Mouse (Mus musculus) ES-E14 (cell line): Measurements from ENCODE around the gene Adcy5. TPM values are rescaled to one million over a fixed set of nuclear protein-coding genes. Genes with fewer than 3 reads are reported as not detected.

Experiments
- DNase-seq: peaks from one replicate; pipeline ENCODE4 v3.0.0-alpha.2; 2013; ENCODE audit warnings: low read depth, low spot score
- H3K27ac ChIP-seq: 2 replicates; pipeline ENCODE4 v1.5.1; 2012; ENCODE audit warnings: low read depth, mild to moderate bottlenecking, low read length, moderate library complexity, mixed read lengths; ENCODE audit not compliant: poor library complexity, insufficient read depth, severe bottlenecking
- H3K36me3 ChIP-seq: 2 replicates; pipeline ENCODE4 v1.6.1; 2012; ENCODE audit warnings: mild to moderate bottlenecking, low read length, moderate library complexity, mixed read lengths; ENCODE audit not compliant: control insufficient read depth, poor library complexity, insufficient read depth, severe bottlenecking
- H3K4me1 ChIP-seq, 2 experiments: fragments of 150-350 bp in 1 of 2; sonication (generic) in 1 of 2; 2 replicates each; pipeline ENCODE4 v1.6.1; 2012; ENCODE audit warnings: low read length in 2 of 2, mild to moderate bottlenecking in 1 of 2, mixed read lengths in 1 of 2; ENCODE audit not compliant: control insufficient read depth in 2 of 2, insufficient read depth in 2 of 2, poor library complexity in 1 of 2
- H3K4me3 ChIP-seq, 2 experiments: fragments of 150-350 bp in 1 of 2; sonication (generic) in 1 of 2; 2 replicates each; pipeline ENCODE4 v1.5.1; 2012; ENCODE audit warnings: low read length in 2 of 2, low read depth in 1 of 2, mild to moderate bottlenecking in 1 of 2, mixed read lengths in 1 of 2; ENCODE audit not compliant: insufficient read depth in 1 of 2, poor library complexity in 1 of 2, severe bottlenecking in 1 of 2
- H3K9ac ChIP-seq: 2 replicates; pipeline ENCODE4 v1.6.1; 2012; ENCODE audit warnings: low read depth, mild to moderate bottlenecking, low read length, mixed read lengths; ENCODE audit not compliant: poor library complexity, insufficient read depth, severe bottlenecking
- H3K9me3 ChIP-seq: fragments of 150-350 bp; sonication (generic); 2 replicates; pipeline ENCODE4 v1.6.1; 2012; ENCODE audit warnings: low read depth, mild to moderate bottlenecking, low read length; ENCODE audit not compliant: control insufficient read depth, insufficient read depth
- CHD2 ChIP-seq: IDR thresholded peaks from 2 replicates; pipeline ENCODE4 v1.6.1; 2014; ENCODE audit warnings: mild to moderate bottlenecking, low read depth, low read length, inconsistent platforms
- HCFC1 ChIP-seq: IDR thresholded peaks from 2 replicates; pipeline ENCODE4 v1.6.1; 2012; ENCODE audit warnings: low read length, inconsistent platforms, borderline replicate concordance; ENCODE audit not compliant: insufficient read depth
- MAFK ChIP-seq: IDR thresholded peaks from 2 replicates; pipeline ENCODE4 v1.6.1; 2014; ENCODE audit warnings: mild to moderate bottlenecking, low read depth, low read length, inconsistent platforms; ENCODE audit not compliant: insufficient read depth
- ZC3H11A ChIP-seq: IDR thresholded peaks from 2 replicates; pipeline ENCODE4 v1.6.1; 2012; ENCODE audit warnings: low read depth, mild to moderate bottlenecking, inconsistent platforms, low read length, borderline replicate concordance
- ZNF384 ChIP-seq: IDR thresholded peaks from 2 replicates; pipeline ENCODE4 v1.6.1; 2012; ENCODE audit warnings: low read depth, low read length, inconsistent platforms
- in situ Hi-C, 2 experiments: fragments of 600-800 bp; cut with MboI; formaldehyde crosslinking; loops; one replicate each; pipeline ENCODE4 v1.15.1; 2025; ENCODE audit warnings: low sequenced_read_pairs in 2 of 2, inconsistent platforms in 1 of 2; ENCODE audit not compliant: unreplicated experiment in 2 of 2
- total RNA-seq: library from RNA; depleted of rRNA; stranded (reverse); fragments of 300-350 nt; gene quantifications from 2 replicates; pipeline ENCODE4 v1.2.3, GENCODE M21; 2012

Gene Adcy5
- total RNA-seq, 1 experiment = 0.85 TPM

- H3K4me1 ChIP-seq = peaks cover 0 to 4% of the 10 kb centered on the region in 2 experiments; a peak in 1 of 4 replicates
- DNase-seq = no peak
- H3K36me3 ChIP-seq = no peaks in the 10 kb centered on the region
- H3K9ac ChIP-seq = no peak overlapping the region
- H3K27ac ChIP-seq = no peak overlapping the region
- TF ChIP-seq CHD2 = no peak
- TF ChIP-seq ZNF384 = no peak
- no peak for TF ChIP-seq ZC3H11A
- no peak for TF ChIP-seq HCFC1
- no peak for TF ChIP-seq MAFK
- no peaks in the 10 kb centered on the region for H3K9me3 ChIP-seq
- H3K4me3 ChIP-seq = no peak overlapping the region
- in situ Hi-C loops = no loop called here
These were observed 36.1 kb downstream of the Adcy5 start for GRCm38 (mm10) chr16:35190777-35191176.

- Histone ChIP-seq H3K36me3 (no peaks in the 10 kb centered on the region), H3K4me1 (peaks cover 0 to 4% of the 10 kb centered on the region in 2 experiments; a peak in 1 of 4 replicates), H3K9me3 (no peaks in the 10 kb centered on the region), H3K9ac (no peak overlapping the region), H3K4me3 (no peak overlapping the region), H3K27ac (no peak overlapping the region)
- in situ Hi-C loops = no loop called here
- no peak for DNase-seq
- no peak for TF ChIP-seq ZNF384
- no peak for TF ChIP-seq HCFC1
- TF ChIP-seq ZC3H11A = no peak
- no peak for TF ChIP-seq CHD2
- no peak for TF ChIP-seq MAFK
These were observed 36.6 kb downstream of the Adcy5 start for GRCm38 (mm10) chr16:35191271-35191670.

- Histone ChIP-seq H3K27ac (no peak overlapping the region), H3K4me1 (peaks cover 0 to 4% of the 10 kb centered on the region in 2 experiments; a peak in 1 of 4 replicates), H3K36me3 (no peaks in the 10 kb centered on the region), H3K4me3 (no peak overlapping the region), H3K9ac (no peak overlapping the region), H3K9me3 (no peaks in the 10 kb centered on the region)
- in situ Hi-C loops = no loop called here
- DNase-seq = no peak
- TF ChIP-seq ZNF384 = no peak
- TF ChIP-seq HCFC1 = no peak
- TF ChIP-seq ZC3H11A = no peak
- TF ChIP-seq MAFK = no peak
- no peak for TF ChIP-seq CHD2
These were observed 37.8 kb downstream of the Adcy5 start for GRCm38 (mm10) chr16:35192471-35192870.

GRCm38 (mm10) chr16:35193357-35193756 is 38.7 kb downstream of the Adcy5 start:
- H3K36me3 ChIP-seq = no peaks in the 10 kb centered on the region
- no peak for TF ChIP-seq HCFC1
- TF ChIP-seq MAFK = no peak
- TF ChIP-seq CHD2 = no peak
- TF ChIP-seq ZNF384 = no peak
- TF ChIP-seq ZC3H11A = no peak
- DNase-seq = peak; percentile 3
- in situ Hi-C loops = no loop called here
- H3K9ac ChIP-seq = no peak overlapping the region
- H3K27ac ChIP-seq = no peak overlapping the region
- no peaks in the 10 kb centered on the region for H3K9me3 ChIP-seq
- no peak overlapping the region for H3K4me3 ChIP-seq
- H3K4me1 ChIP-seq = peaks cover 0 to 4% of the 10 kb centered on the region in 2 experiments; a peak in 1 of 4 replicates
